Mouse (Mus musculus) heart, postnatal 0 days (tissue): ENCODE measurements around the gene Hoxa3. TPM values are rescaled to one million over a fixed set of nuclear protein-coding genes. Genes with fewer than 3 reads are reported as not detected.

Experiments used
- ATAC-seq: fragments of 200-750 bp; cut with Nextera tagmentation; 2 replicates; pipeline ENCODE4 v1.8.0; 2017; ENCODE audit warnings: low read depth, moderate number of reproducible peaks, moderate library complexity; ENCODE audit not compliant: insufficient read depth
- DNase-seq: peaks from one replicate; pipeline ENCODE4 v3.0.0-alpha.2; 2016; ENCODE audit warnings: low spot score
- H3K27ac ChIP-seq: fragments of 300-500 bp; sonication (generic); 2 replicates; pipeline ENCODE4 v1.5.1; 2014; ENCODE audit warnings: low read depth, mild to moderate bottlenecking
- H3K27me3 ChIP-seq: fragments of 300-500 bp; sonication (generic); 2 replicates; pipeline ENCODE4 v1.6.1; 2014; ENCODE audit warnings: low read length, mixed read lengths; ENCODE audit not compliant: control insufficient read depth, insufficient read depth
- H3K36me3 ChIP-seq: fragments of 300-500 bp; sonication (generic); replicated peaks from 2 replicates; pipeline ENCODE4 v1.6.1; 2014; ENCODE audit warnings: low read length, mixed read lengths; ENCODE audit not compliant: control insufficient read depth, insufficient read depth
- H3K4me1 ChIP-seq: fragments of 300-500 bp; sonication (generic); 2 replicates; pipeline ENCODE4 v1.6.1; 2014; ENCODE audit warnings: antibody characterized with exemption; ENCODE audit not compliant: control insufficient read depth, insufficient read depth
- H3K4me2 ChIP-seq: fragments of 300-500 bp; sonication (generic); 2 replicates; pipeline ENCODE4 v1.6.1; 2014; ENCODE audit warnings: low read depth, mild to moderate bottlenecking, low read length, moderate library complexity
- H3K4me3 ChIP-seq: fragments of 300-500 bp; sonication (generic); 2 replicates; pipeline ENCODE4 v1.5.1; 2014; ENCODE audit warnings: low read depth, low read length
- H3K9ac ChIP-seq: fragments of 300-500 bp; sonication (generic); replicated peaks from 2 replicates; pipeline ENCODE4 v1.6.1; 2014; ENCODE audit warnings: low read depth, low read length, mixed read lengths
- H3K9me3 ChIP-seq: fragments of 300-500 bp; sonication (generic); replicated peaks from 2 replicates; pipeline ENCODE4 v1.6.1; 2016; ENCODE audit warnings: low read length; ENCODE audit not compliant: control insufficient read depth
- CTCF ChIP-seq: IDR thresholded peaks from 2 replicates; pipeline ENCODE4 v1.5.1; 2016; ENCODE audit warnings: antibody characterized with exemption, control low read depth, low read depth
- EP300 ChIP-seq: IDR thresholded peaks from 2 replicates; pipeline ENCODE4 v1.6.1; 2016; ENCODE audit warnings: antibody characterized with exemption, low read depth
- WGBS: fragments of 180-500 bp; shearing (Covaris S2); extraction: QIAGEN DNeasy Blood & Tissue Kit; methylation state at CpG from one replicate; pipeline ENCODE4 v1.1.7; 2014; 5-methylcytosine and 5-hydroxymethylcytosine counted together
- polyA plus RNA-seq: library from polyadenylated mRNA; unstranded; fragments of >200 nt; fragmentation: Nextera tagmentation; extraction: Ambion mirVana; gene quantifications from 2 replicates; pipeline ENCODE4 v1.2.1, GENCODE M21; 2015
- total RNA-seq: library from RNA; depleted of rRNA; stranded (reverse); fragments of >200 nt; gene quantifications from 2 replicates; pipeline ENCODE4 v1.2.3, GENCODE M21; 2014; ENCODE audit warnings: low replicate concordance

Gene Hoxa3
- total and polyA plus RNA-seq, 2 experiments from 2014 or later: 0.37 TPM; not detected in 1

DNA sequence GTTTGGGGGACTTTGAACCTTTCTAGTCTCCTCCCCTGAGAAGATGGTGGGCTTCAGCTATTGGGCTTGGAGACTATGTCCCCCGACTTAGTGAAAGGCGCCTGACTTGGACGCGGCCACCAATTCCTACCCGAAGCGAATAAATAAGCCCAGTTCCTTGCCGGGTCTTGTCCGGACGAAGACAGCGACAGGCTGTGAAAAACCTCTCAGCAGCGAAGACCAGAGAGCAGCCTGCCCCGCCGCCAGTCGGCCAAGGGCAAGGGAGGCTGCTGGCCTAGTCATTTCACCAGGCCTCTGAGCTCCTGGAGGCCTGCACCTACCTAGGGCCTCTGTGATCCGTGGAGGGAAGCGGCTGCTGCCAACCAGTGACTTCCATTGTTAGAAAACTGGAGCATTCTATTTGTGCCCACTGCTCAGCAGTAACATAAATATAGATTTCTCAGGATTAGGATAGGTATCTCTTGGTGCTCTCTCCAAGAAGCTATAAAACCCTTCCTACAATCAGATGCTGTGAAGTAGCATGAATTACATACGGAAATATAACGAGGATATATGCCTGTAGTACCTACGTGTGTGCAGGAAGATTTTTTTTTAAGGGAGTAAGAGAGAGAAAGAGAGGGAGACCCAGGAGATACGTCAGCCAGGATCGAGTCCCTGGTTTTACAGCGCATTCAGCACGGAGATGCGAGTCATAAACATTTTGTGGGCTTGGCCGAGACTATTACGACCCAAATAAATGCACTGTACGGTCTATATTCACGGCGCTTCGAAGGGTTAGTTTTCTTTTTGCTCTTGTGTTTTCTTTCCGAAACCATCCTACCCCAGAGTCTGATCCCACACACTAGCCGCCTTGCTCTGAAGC lies 7.1 kb upstream of the Hoxa3 start:
- WGBS: 28% methylated on average over 32 of the region's 32 CpGs
- no peak overlapping the region for H3K4me3 ChIP-seq
- peaks cover 100% of the 10 kb centered on the region for H3K27me3 ChIP-seq
- no peak for TF ChIP-seq EP300
- TF ChIP-seq CTCF: no peak
- H3K9ac ChIP-seq: no peak overlapping the region
- ATAC-seq (no peak), DNase-seq (no peak)
- no peaks in the 10 kb centered on the region for H3K9me3 ChIP-seq
- H3K4me2 ChIP-seq: no peak overlapping the region
- H3K36me3 ChIP-seq: no peaks in the 10 kb centered on the region
- H3K27ac ChIP-seq: no peak overlapping the region
- no peaks in the 10 kb centered on the region for H3K4me1 ChIP-seq

DNA sequence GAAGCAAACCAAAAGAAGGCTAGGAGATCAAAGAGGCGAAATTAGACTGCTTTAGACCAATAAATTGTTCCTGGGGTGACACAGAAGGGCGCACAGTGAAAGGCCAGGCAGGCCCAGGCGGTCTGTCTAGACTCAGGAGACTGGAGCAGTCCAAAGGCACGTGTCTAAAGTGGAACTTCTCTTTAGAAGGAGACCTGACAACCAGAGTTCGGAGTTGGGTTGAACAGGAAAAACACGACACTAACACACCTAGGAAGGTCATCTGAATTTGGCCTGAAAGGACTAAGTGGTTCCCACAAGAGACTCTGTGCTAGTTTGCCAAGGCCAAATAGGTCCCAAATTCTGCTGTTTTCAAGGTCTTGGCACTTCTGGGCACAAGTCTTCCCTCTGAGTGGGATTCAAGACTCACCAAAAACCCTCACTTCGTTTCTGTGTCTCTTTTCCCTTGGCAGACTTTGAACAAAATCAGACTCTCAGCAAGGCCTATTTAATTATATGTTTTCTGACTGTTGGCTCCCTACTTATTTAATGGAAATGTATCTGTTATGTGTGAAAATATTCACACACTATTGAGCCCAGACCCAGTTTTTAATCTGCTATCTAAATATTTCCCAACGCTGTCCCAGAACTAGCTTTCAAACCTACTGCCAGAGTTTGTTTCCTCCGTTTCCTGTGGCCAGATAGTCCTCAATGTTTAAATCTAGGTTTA lies 6.3 kb upstream of the Hoxa3 start:
- Histone ChIP-seq H3K9me3 (no peaks in the 10 kb centered on the region), H3K4me2 (no peak overlapping the region), H3K4me1 (no peaks in the 10 kb centered on the region), H3K36me3 (no peaks in the 10 kb centered on the region), H3K9ac (no peak overlapping the region), H3K4me3 (no peak overlapping the region), H3K27me3 (peaks cover 100% of the 10 kb centered on the region), H3K27ac (no peak overlapping the region)
- DNase-seq (no peak), ATAC-seq (no peak)
- TF ChIP-seq EP300: no peak
- no peak for TF ChIP-seq CTCF
- 43% methylated on average over 9 of the region's 9 CpGs for WGBS

DNA sequence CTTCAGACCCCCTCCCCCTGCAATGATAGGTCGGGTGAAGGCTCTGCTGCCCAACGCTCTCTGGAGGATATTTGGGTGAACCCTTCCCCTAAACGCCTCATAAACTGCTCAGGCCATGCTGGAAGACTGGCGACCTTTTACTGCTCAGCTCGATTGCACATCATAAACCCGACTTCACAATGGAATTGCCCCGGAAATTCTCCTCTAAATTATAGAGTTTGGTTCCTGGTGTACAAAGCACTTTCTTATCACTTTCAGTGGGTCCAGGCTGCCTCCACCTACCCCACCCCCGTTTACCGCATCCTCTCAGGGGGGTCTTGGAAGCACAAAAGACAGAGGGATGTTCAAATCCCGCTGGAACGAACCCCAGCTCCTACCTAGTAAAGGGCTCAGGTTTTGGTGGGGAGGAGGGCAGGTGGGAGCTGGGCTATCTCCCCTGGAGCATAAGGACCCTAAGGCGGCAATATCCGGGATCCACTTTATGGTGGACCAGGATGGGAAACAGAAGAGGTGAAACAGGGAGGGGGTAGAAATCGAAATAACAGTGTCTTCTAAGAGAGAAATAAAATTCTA lies 5.6 kb upstream of the Hoxa3 start:
- no peak for ATAC-seq
- Histone ChIP-seq H3K4me1 (no peaks in the 10 kb centered on the region), H3K4me2 (no peak overlapping the region), H3K27ac (no peak overlapping the region), H3K27me3 (peaks cover 100% of the 10 kb centered on the region), H3K9ac (no peak overlapping the region), H3K36me3 (no peaks in the 10 kb centered on the region), H3K4me3 (no peak overlapping the region), H3K9me3 (no peaks in the 10 kb centered on the region)
- TF ChIP-seq CTCF (no peak), EP300 (no peak)
- WGBS: 14% methylated on average over 14 of the region's 14 CpGs
- no peak for DNase-seq

DNA sequence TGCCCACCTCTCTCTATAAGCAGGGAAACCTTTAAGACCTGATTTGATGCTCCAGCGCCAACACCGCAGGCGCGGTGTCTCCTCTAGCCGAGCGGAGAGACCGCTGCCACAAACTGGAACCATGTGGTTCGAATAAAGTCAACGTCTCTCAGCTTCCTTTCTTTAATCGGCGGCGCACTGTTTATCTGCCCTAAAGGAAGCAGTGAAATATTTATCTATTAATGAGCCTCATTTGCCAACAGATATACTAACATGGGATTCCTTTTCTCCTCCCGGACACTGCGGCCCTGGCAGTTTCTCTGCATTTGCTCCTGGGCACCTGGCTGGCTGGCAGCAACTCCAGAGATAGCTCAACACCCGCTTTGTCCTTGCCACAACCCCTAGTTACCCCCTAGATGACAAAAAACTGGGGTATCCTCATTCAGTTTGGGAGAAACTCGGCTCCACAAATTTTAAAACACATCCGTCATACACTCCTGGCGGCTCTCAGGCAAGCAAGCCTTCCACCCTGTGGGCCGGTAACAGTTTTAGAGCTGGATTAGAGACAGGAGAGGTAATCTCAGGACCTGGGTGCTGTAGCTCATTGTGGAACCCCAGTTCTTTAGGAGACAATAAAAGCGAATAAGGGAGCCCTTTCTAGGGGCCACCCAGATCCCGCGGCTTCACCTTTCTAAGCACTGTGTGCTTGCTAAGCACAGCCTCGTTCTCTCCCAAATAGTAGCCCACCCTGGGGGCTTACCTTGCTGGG lies 4.9 kb upstream of the Hoxa3 start:
- H3K9ac ChIP-seq: no peak overlapping the region
- no peak for TF ChIP-seq EP300
- no peak for TF ChIP-seq CTCF
- ATAC-seq: no peak
- H3K9me3 ChIP-seq: no peaks in the 10 kb centered on the region
- 10% methylated on average over 23 of the region's 23 CpGs for WGBS
- peak overlapping the region; percentile 33 for H3K4me3 ChIP-seq
- DNase-seq: no peak
- peaks cover 100% of the 10 kb centered on the region for H3K27me3 ChIP-seq
- no peaks in the 10 kb centered on the region for H3K4me1 ChIP-seq
- no peak overlapping the region for H3K27ac ChIP-seq
- no peaks in the 10 kb centered on the region for H3K36me3 ChIP-seq
- H3K4me2 ChIP-seq: peak overlapping the region; percentile 45; the same call in 1 of the 2 replicates

DNA sequence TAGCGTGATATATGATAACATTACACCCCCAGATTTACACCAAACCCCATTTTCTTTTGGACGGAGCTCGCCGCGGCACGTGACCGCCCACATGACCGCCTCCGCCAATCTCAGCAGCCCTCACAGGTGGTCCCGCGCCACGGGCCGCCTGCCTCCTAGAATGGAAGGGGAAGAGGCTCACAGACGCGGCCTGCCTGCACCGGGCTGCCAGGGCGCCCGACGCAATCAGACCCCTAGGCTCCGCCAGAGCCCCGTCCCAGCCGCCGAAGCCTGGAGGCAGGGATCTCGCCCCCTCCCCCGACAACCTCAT lies 4.3 kb upstream of the Hoxa3 start:
- no peaks in the 10 kb centered on the region for H3K36me3 ChIP-seq
- no peak overlapping the region for H3K9ac ChIP-seq
- H3K4me3 ChIP-seq: peak overlapping the region; percentile 33
- ATAC-seq (no peak), DNase-seq (no peak)
- no peaks in the 10 kb centered on the region for H3K4me1 ChIP-seq
- H3K9me3 ChIP-seq: no peaks in the 10 kb centered on the region
- H3K27ac ChIP-seq: no peak overlapping the region
- H3K27me3 ChIP-seq: peaks cover 100% of the 10 kb centered on the region
- H3K4me2 ChIP-seq: peak overlapping the region; percentile 45
- WGBS: 1% methylated on average over 25 of the region's 25 CpGs
- no peak for TF ChIP-seq EP300
- no peak for TF ChIP-seq CTCF
